Mouse (Mus musculus): ENCODE measurements around the gene Spem2. TPM values are rescaled to one million over a fixed set of nuclear protein-coding genes. Genes with fewer than 3 reads are reported as not detected.

Spem2 gene
- polyA plus RNA-seq, 1 experiment from 2014 or later, result not detected

- H3K4me3 ChIP-seq, result peak overlapping the region; percentile 79; the same call in 1 of the 2 replicates
- 79% methylated on average over 4 of the region's 4 CpGs for WGBS
- ATAC-seq (replicated peaks), result no peak
- H3K36me3 ChIP-seq, result no peaks in the 10 kb centered on the region
- H3K4me2 ChIP-seq (replicated peaks), result peak overlapping the region; percentile 51; the same call in 1 of the 2 replicates
- H3K4me1 ChIP-seq, result peaks cover 23% of the 10 kb centered on the region
- H3K27ac ChIP-seq (replicated peaks), result no peak overlapping the region
- no peak overlapping the region for H3K9ac ChIP-seq (replicated peaks)
- no peaks in the 10 kb centered on the region for H3K9me3 ChIP-seq
- no peaks in the 10 kb centered on the region for H3K27me3 ChIP-seq
Measured at GRCm38 (mm10) chr11:69767625-69767909, 50.7 kb downstream of the Spem2 start.

GRCm38 (mm10) chr11:69766872-69767624 lies 51.2 kb downstream of the Spem2 start:
- Histone ChIP-seq H3K36me3 (no peaks in the 10 kb centered on the region), H3K27me3 (no peaks in the 10 kb centered on the region), H3K9ac (replicated peaks) (peak overlapping the region; percentile 92), H3K4me2 (replicated peaks) (peak overlapping the region; percentile 51), H3K4me1 (peaks cover 23% of the 10 kb centered on the region), H3K27ac (replicated peaks) (0 out of 2 replicates have a peak overlapping the region, but pooled peaks have one; percentile 76), H3K9me3 (no peaks in the 10 kb centered on the region), H3K4me3 (peak overlapping the region; percentile 79)
- no peak for ATAC-seq (replicated peaks)
- 67% methylated on average over 13 of the region's 13 CpGs for WGBS

Other genes with a start within 250 kb of the Spem2 start
- 26.3 and 27.2 TPM in 2 replicates for gene Wrap53, start 238.2 kb downstream of the Spem2 start, polyA plus RNA-seq (2015; fragmentation: Nextera tagmentation; extraction: Ambion mirVana)
- 112 and 115 TPM in 2 replicates for gene Trp53, start 238.1 kb downstream of the Spem2 start, polyA plus RNA-seq (2015; fragmentation: Nextera tagmentation; extraction: Ambion mirVana)
- gene Atp1b2, start 212.5 kb downstream of the Spem2 start, polyA plus RNA-seq (2015; fragmentation: Nextera tagmentation; extraction: Ambion mirVana), result 22.2 and 25.9 TPM in 2 replicates
- not detected in 2 replicates for gene Shbg, start 200.6 kb downstream of the Spem2 start, polyA plus RNA-seq (2015; fragmentation: Nextera tagmentation; extraction: Ambion mirVana)
- 22.9 and 25.2 TPM in 2 replicates for gene Sat2, start 196.4 kb downstream of the Spem2 start, polyA plus RNA-seq (2015; fragmentation: Nextera tagmentation; extraction: Ambion mirVana)
- 41.0 and 46.1 TPM in 2 replicates for gene Fxr2, start 185.5 kb downstream of the Spem2 start, polyA plus RNA-seq (2015; fragmentation: Nextera tagmentation; extraction: Ambion mirVana)
- not detected in 2 replicates for gene Sox15, start 163.2 kb downstream of the Spem2 start, polyA plus RNA-seq (2015; fragmentation: Nextera tagmentation; extraction: Ambion mirVana)
- 89.1 and 91.0 TPM in 2 replicates for gene Mpdu1, start 155.8 kb downstream of the Spem2 start, polyA plus RNA-seq (2015; fragmentation: Nextera tagmentation; extraction: Ambion mirVana)
- gene Cd68, start 152.3 kb downstream of the Spem2 start, polyA plus RNA-seq (2015; fragmentation: Nextera tagmentation; extraction: Ambion mirVana), result 6.7 and 7.7 TPM in 2 replicates
- gene Eif4a1, start 146.0 kb downstream of the Spem2 start, polyA plus RNA-seq (2015; fragmentation: Nextera tagmentation; extraction: Ambion mirVana), result 547 and 583 TPM in 2 replicates
- 89.2 and 102 TPM in 2 replicates for gene Senp3, start 136.4 kb downstream of the Spem2 start, polyA plus RNA-seq (2015; fragmentation: Nextera tagmentation; extraction: Ambion mirVana)
- 0.38 TPM in 1 of 2 replicates, not detected in the other for gene Tnfsf13, start 132.7 kb downstream of the Spem2 start, polyA plus RNA-seq (2015; fragmentation: Nextera tagmentation; extraction: Ambion mirVana)
- gene Tnfsf12, start 122.6 kb downstream of the Spem2 start, polyA plus RNA-seq (2015; fragmentation: Nextera tagmentation; extraction: Ambion mirVana), result 1.6 TPM in 2 replicates
- 1.0 and 1.1 TPM in 2 replicates for gene Tnfsfm13, start 122.4 kb downstream of the Spem2 start, polyA plus RNA-seq (2015; fragmentation: Nextera tagmentation; extraction: Ambion mirVana)
- 17.5 and 19.2 TPM in 2 replicates for gene Polr2a, start 59.8 kb downstream of the Spem2 start, polyA plus RNA-seq (2015; fragmentation: Nextera tagmentation; extraction: Ambion mirVana)
- gene Slc35g3, start 56.5 kb downstream of the Spem2 start, polyA plus RNA-seq (2015; fragmentation: Nextera tagmentation; extraction: Ambion mirVana), result 0.28 and 0.56 TPM in 2 replicates
- gene Zbtb4, start 52.6 kb downstream of the Spem2 start, polyA plus RNA-seq (2015; fragmentation: Nextera tagmentation; extraction: Ambion mirVana), result 2.8 and 3.2 TPM in 2 replicates
- 1.2 and 1.4 TPM in 2 replicates for gene Chrnb1, start 22.5 kb downstream of the Spem2 start, polyA plus RNA-seq (2015; fragmentation: Nextera tagmentation; extraction: Ambion mirVana)
- 6.2 and 6.7 TPM in 2 replicates for gene Fgf11, start 16.6 kb downstream of the Spem2 start, polyA plus RNA-seq (2015; fragmentation: Nextera tagmentation; extraction: Ambion mirVana)
- gene Tmem102, start 12.8 kb downstream of the Spem2 start, polyA plus RNA-seq (2015; fragmentation: Nextera tagmentation; extraction: Ambion mirVana), result 0.61 and 0.98 TPM in 2 replicates
- not detected in 2 replicates for gene Gm39566, start 3.2 kb downstream of the Spem2 start, polyA plus RNA-seq (2015; fragmentation: Nextera tagmentation; extraction: Ambion mirVana)
- 0.33 and 0.36 TPM in 2 replicates for gene Spem1, start 3.7 kb upstream of the Spem2 start, polyA plus RNA-seq (2015; fragmentation: Nextera tagmentation; extraction: Ambion mirVana)
- gene Nlgn2, start 19.3 kb upstream of the Spem2 start, polyA plus RNA-seq (2015; fragmentation: Nextera tagmentation; extraction: Ambion mirVana), result 20.9 and 21.3 TPM in 2 replicates
- gene Tmem256, start 20.0 kb upstream of the Spem2 start, polyA plus RNA-seq (2015; fragmentation: Nextera tagmentation; extraction: Ambion mirVana), result 333 and 335 TPM in 2 replicates
- gene Plscr3, start 27.9 kb upstream of the Spem2 start, polyA plus RNA-seq (2015; fragmentation: Nextera tagmentation; extraction: Ambion mirVana), result 51.0 and 51.2 TPM in 2 replicates
- 0.27 and 0.36 TPM in 2 replicates for gene Tnk1, start 40.3 kb upstream of the Spem2 start, polyA plus RNA-seq (2015; fragmentation: Nextera tagmentation; extraction: Ambion mirVana)
- gene Tmem95, start 59.6 kb upstream of the Spem2 start, polyA plus RNA-seq (2015; fragmentation: Nextera tagmentation; extraction: Ambion mirVana), result not detected in 2 replicates
- 1.2 and 1.3 TPM in 2 replicates for gene Kctd11, start 62.9 kb upstream of the Spem2 start, polyA plus RNA-seq (2015; fragmentation: Nextera tagmentation; extraction: Ambion mirVana)
- gene Acap1, start 77.1 kb upstream of the Spem2 start, polyA plus RNA-seq (2015; fragmentation: Nextera tagmentation; extraction: Ambion mirVana), result 0.48 and 0.51 TPM in 2 replicates
- gene 2810408A11Rik, start 82.5 kb upstream of the Spem2 start, polyA plus RNA-seq (2015; fragmentation: Nextera tagmentation; extraction: Ambion mirVana), result 19.9 and 20.7 TPM in 2 replicates
- gene Neurl4, start 82.6 kb upstream of the Spem2 start, polyA plus RNA-seq (2015; fragmentation: Nextera tagmentation; extraction: Ambion mirVana), result 18.5 and 23.0 TPM in 2 replicates
- gene Gps2, start 95.4 kb upstream of the Spem2 start, polyA plus RNA-seq (2015; fragmentation: Nextera tagmentation; extraction: Ambion mirVana), result 79.6 and 92.2 TPM in 2 replicates
- 1,167 and 1,257 TPM in 2 replicates for gene Eif5a, start 103.5 kb upstream of the Spem2 start, polyA plus RNA-seq (2015; fragmentation: Nextera tagmentation; extraction: Ambion mirVana)
- 5.6 and 5.8 TPM in 2 replicates for gene Ybx2, start 117.3 kb upstream of the Spem2 start, polyA plus RNA-seq (2015; fragmentation: Nextera tagmentation; extraction: Ambion mirVana)
- gene Slc2a4, start 129.7 kb upstream of the Spem2 start, polyA plus RNA-seq (2015; fragmentation: Nextera tagmentation; extraction: Ambion mirVana), result 6.4 and 7.5 TPM in 2 replicates
- gene Cldn7, start 146.3 kb upstream of the Spem2 start, polyA plus RNA-seq (2015; fragmentation: Nextera tagmentation; extraction: Ambion mirVana), result 0.28 and 0.56 TPM in 2 replicates
- 18.4 and 20.8 TPM in 2 replicates for gene Ctdnep1, start 162.7 kb upstream of the Spem2 start, polyA plus RNA-seq (2015; fragmentation: Nextera tagmentation; extraction: Ambion mirVana)
- gene Elp5, start 164.1 kb upstream of the Spem2 start, polyA plus RNA-seq (2015; fragmentation: Nextera tagmentation; extraction: Ambion mirVana), result 170 and 171 TPM in 2 replicates
- gene Gabarap, start 172.7 kb upstream of the Spem2 start, polyA plus RNA-seq (2015; fragmentation: Nextera tagmentation; extraction: Ambion mirVana), result 610 and 626 TPM in 2 replicates
- 71.5 and 75.6 TPM in 2 replicates for gene Phf23, start 177.3 kb upstream of the Spem2 start, polyA plus RNA-seq (2015; fragmentation: Nextera tagmentation; extraction: Ambion mirVana)
- 35.3 and 37.5 TPM in 2 replicates for gene Dvl2, start 182.1 kb upstream of the Spem2 start, polyA plus RNA-seq (2015; fragmentation: Nextera tagmentation; extraction: Ambion mirVana)
- gene Acadvl, start 196.9 kb upstream of the Spem2 start, polyA plus RNA-seq (2015; fragmentation: Nextera tagmentation; extraction: Ambion mirVana), result 57.0 and 60.7 TPM in 2 replicates
- 27.8 and 29.8 TPM in 2 replicates for gene Dlg4, start 198.5 kb upstream of the Spem2 start, polyA plus RNA-seq (2015; fragmentation: Nextera tagmentation; extraction: Ambion mirVana)
- gene Asgr1, start 235.6 kb upstream of the Spem2 start, polyA plus RNA-seq (2015; fragmentation: Nextera tagmentation; extraction: Ambion mirVana), result 1.8 and 2.0 TPM in 2 replicates